9 mouse cellular contexts compared by ENCODE assay signal in genomic region chr8:47371539-47371938, GRCm38 (mm10).
DNase-seq lines count a peak whose midpoint lies in the region; TF ChIP-seq lines count a peak whose summit lies in the region.
"Had no signal": no experiment of that assay in that cellular context is flagged by ENCODE, and none has a peak within 500 bp of the region (broad histone marks: within the 10 kb centered on the region; RNA-seq: fewer than 3 reads in every experiment).

No protein-coding gene starts in this region.

- no peak for TF ChIP-seq POLR2A in spleen, adult 2 months (IDR thresholded peaks at IDR 0.05; ENCODE audit: low read depth, low read length)

- H3K27me3 ChIP-seq in spleen, adult 2 months (ENCODE audit: control insufficient read depth, insufficient read depth, low read length), result no peaks in the 10 kb centered on the region
- H3K27me3 ChIP-seq: hindbrain, embryonic 15.5 days; stomach, embryonic 15.5 days had no signal

- DNase-seq in spleen, adult 2 months (ENCODE audit: low read depth in 1 of 2, low spot score in 2 of 2), result peak in 1 of 2 experiments; percentile 19
- DNase-seq in spleen, postnatal 4 days (ENCODE audit: low spot score in 2 of 2), result no peak
- DNase-seq in brain, embryonic 18.5 days (ENCODE audit: low read depth, low spot score), result peak; percentile 42
- DNase-seq in hindlimb bud, embryonic 11.5 days (ENCODE audit: extremely low spot score, low read depth, low spot score), result peak; percentile 70
- DNase-seq in retina, postnatal 7 days (ENCODE audit: low read depth, low spot score), result peak; percentile 36
- no peak for DNase-seq in right cerebral cortex, postnatal 14 days
- no peak for DNase-seq in right cerebral cortex, postnatal 10 days (ENCODE audit: low spot score in 2 of 2)

- no peak overlapping the region for H3K27ac ChIP-seq in spleen, adult 2 months (ENCODE audit: insufficient read depth, low read length)
- H3K27ac ChIP-seq: hindbrain, embryonic 15.5 days; stomach, embryonic 15.5 days had no signal

- H3K4me3 ChIP-seq in spleen, adult 2 months (ENCODE audit: extremely low read depth, insufficient read depth, insufficient read length), result no peak overlapping the region
- H3K4me3 ChIP-seq: hindbrain, embryonic 15.5 days; stomach, embryonic 15.5 days had no signal

- H3K4me1 ChIP-seq in spleen, adult 2 months (ENCODE audit: control insufficient read depth, insufficient read depth, insufficient read length), result no peaks in the 10 kb centered on the region

- 67% methylated on average over 3 of the region's 3 CpGs for WGBS in spleen, adult 2 months

- TF ChIP-seq CTCF in spleen, adult 2 months (IDR thresholded peaks at IDR 0.05; ENCODE audit: extremely low read depth, insufficient read depth, insufficient read length, insufficient replicate concordance), result peak; percentile 37; the same call in 1 of the 2 replicates

- no peaks in the 10 kb centered on the region for H3K36me3 ChIP-seq in spleen, adult 2 months (ENCODE audit: control insufficient read depth, insufficient read depth, low read length)
- H3K36me3 ChIP-seq: hindbrain, embryonic 15.5 days; stomach, embryonic 15.5 days had no signal

Comparison
In these comparisons a context has a peak if more than half of its experiments do, and no peak if none do; other contexts are left out.
1. DNase-seq: peak in brain, embryonic 18.5 days (single experiment), hindlimb bud, embryonic 11.5 days (single experiment) and retina, postnatal 7 days (single experiment); none in spleen, postnatal 4 days (0 of 2), right cerebral cortex, postnatal 14 days (single experiment) and right cerebral cortex, postnatal 10 days (0 of 2).